Mouse (Mus musculus) gastrocnemius, postnatal 10 days (tissue): ENCODE results near the gene Yju2. TPM values are rescaled to one million over a fixed set of nuclear protein-coding genes. Genes with fewer than 3 reads are reported as not detected.
A peak's percentile ranks its signal among the peaks of the same experiment; 100 is the strongest.
"Not testable (repeated sequence)": the region's sequence is repeated elsewhere in the genome, so short reads cannot be mapped to it uniquely, and the experiment has no call there.

Experiments
- DNase-seq: peaks from one replicate; pipeline ENCODE4 v3.0.0; 2021; ENCODE audit warnings: mixed read lengths
- long read RNA-seq, 2 experiments: library from polyadenylated mRNA; stranded (forward); transcript quantifications; one replicate each; pipeline ENCODE4 v2.0.0; 2021
- total RNA-seq, 2 experiments: library from RNA; stranded (reverse); gene quantifications; 2 replicates each; pipeline ENCODE4 v1.2.3; 2021

Yju2 gene
- 10 to 100 TPM; 11.1 to 11.6 TPM for total RNA-seq
- long read RNA-seq, experiment 1, partial matches to known transcripts: 0 of 6 reads
- long read RNA-seq, experiment 1, other reads (novel, unspliced or antisense): 1 of 6 reads
- long read RNA-seq, experiment 2, transcript Yju2-201 (8 exons, 1,660 nt): major isoform, 5 of 7 reads
- long read RNA-seq, experiment 2, partial matches to known transcripts: 2 of 7 reads
- long read RNA-seq, experiment 2, other reads (novel, unspliced or antisense): 0 of 7 reads

- DNase-seq: peak; percentile 86
Observed at GRCm38 (mm10) chr17:55958918-55959728, at the start of gene Yju2. TSS of gene Yju2 (plus strand) at chr17:55959099.

- DNase-seq: peak; percentile 33
Observed at GRCm38 (mm10) chr17:55931553-55932502, 27.1 kb upstream of the Yju2 start.

- DNase-seq: no peak
Observed at GRCm38 (mm10) chr17:55932635-55933034, 26.3 kb upstream of the Yju2 start.

- DNase-seq: no peak
Observed at GRCm38 (mm10) chr17:55933191-55933590, 25.7 kb upstream of the Yju2 start.

- not testable (repeated sequence) for DNase-seq
Observed at GRCm38 (mm10) chr17:55944387-55944865, 14.5 kb upstream of the Yju2 start.

GRCm38 (mm10) chr17:55944866-55945682 is 13.8 kb upstream of the Yju2 start:
- peak; percentile 85 for DNase-seq

- no peak for DNase-seq
Observed at GRCm38 (mm10) chr17:55945696-55946095, 13.2 kb upstream of the Yju2 start.

- no peak for DNase-seq
Observed at GRCm38 (mm10) chr17:55948647-55949046, 10.3 kb upstream of the Yju2 start.

- no peak for DNase-seq
Observed at GRCm38 (mm10) chr17:55949400-55949799, 9.5 kb upstream of the Yju2 start, which contains the start of gene Zfp119b. TSS of gene Zfp119b (minus strand) at chr17:55949500.

GRCm38 (mm10) chr17:55950601-55951000 is 8.3 kb upstream of the Yju2 start:
- DNase-seq: no peak

- DNase-seq: no peak
Observed at GRCm38 (mm10) chr17:55952041-55952440, 6.9 kb upstream of the Yju2 start.

- no peak for DNase-seq
Observed at GRCm38 (mm10) chr17:55952447-55953027, 6.4 kb upstream of the Yju2 start, which contains the start of gene Ebi3. TSS of gene Ebi3 (plus strand) at chr17:55952640.

GRCm38 (mm10) chr17:55953751-55954150 is 5.1 kb upstream of the Yju2 start:
- no peak for DNase-seq

- no peak for DNase-seq
Observed at GRCm38 (mm10) chr17:55954229-55954628, 4.7 kb upstream of the Yju2 start.

- no peak for DNase-seq
Observed at GRCm38 (mm10) chr17:55956129-55956528, 2.8 kb upstream of the Yju2 start.

- DNase-seq: no peak
Observed at GRCm38 (mm10) chr17:55956591-55956990, 2.3 kb upstream of the Yju2 start.

- DNase-seq: peak; percentile 84
Observed at GRCm38 (mm10) chr17:55957168-55957567, 1.7 kb upstream of the Yju2 start.

- DNase-seq: no peak
Observed at GRCm38 (mm10) chr17:55957726-55958583, 944 bp upstream of the Yju2 start.

GRCm38 (mm10) chr17:55958584-55958886 is 364 bp upstream of the Yju2 start:
- DNase-seq: no peak
